Mouse (Mus musculus) hindbrain, embryonic 14.5 days (tissue): ENCODE measurements around the gene Rhbdf1. TPM values are rescaled to one million over a fixed set of nuclear protein-coding genes. Genes with fewer than 3 reads are reported as not detected.

Experiments
- ATAC-seq: fragments of 200-750 bp; cut with Nextera tagmentation; 2 replicates; pipeline ENCODE4 v1.8.0; 2017; ENCODE audit warnings: moderate number of reproducible peaks, mild to moderate bottlenecking, moderate TSS enrichment, moderate library complexity; ENCODE audit not compliant: low FRiP score
- DNase-seq: peaks from one replicate; pipeline ENCODE4 v3.0.0-alpha.2; 2015; ENCODE audit warnings: low spot score
- H3K27ac ChIP-seq: fragments of 300-500 bp; sonication (generic); 2 replicates; pipeline ENCODE4 v1.5.1; 2014; ENCODE audit warnings: mild to moderate bottlenecking, moderate library complexity
- H3K27me3 ChIP-seq: fragments of 300-500 bp; sonication (generic); 2 replicates; pipeline ENCODE4 v1.6.1; 2014; ENCODE audit warnings: mild to moderate bottlenecking, low read length, mixed read lengths; ENCODE audit not compliant: control insufficient read depth, insufficient read depth
- H3K36me3 ChIP-seq: fragments of 300-500 bp; sonication (generic); replicated peaks from 2 replicates; pipeline ENCODE4 v1.6.1; 2014; ENCODE audit not compliant: control insufficient read depth, insufficient read depth
- H3K4me1 ChIP-seq: fragments of 300-500 bp; sonication (generic); replicated peaks from 2 replicates; pipeline ENCODE4 v1.6.1; 2014; ENCODE audit warnings: antibody characterized with exemption, low read length, mixed read lengths; ENCODE audit not compliant: control insufficient read depth, insufficient read depth
- H3K4me2 ChIP-seq: fragments of 300-500 bp; sonication (generic); replicated peaks from 2 replicates; pipeline ENCODE4 v1.6.1; 2014; ENCODE audit warnings: mild to moderate bottlenecking, moderate library complexity
- H3K4me3 ChIP-seq: fragments of 300-500 bp; sonication (generic); replicated peaks from 2 replicates; pipeline ENCODE4 v1.5.1; 2014; ENCODE audit warnings: mild to moderate bottlenecking, low read length
- H3K9ac ChIP-seq: fragments of 300-500 bp; sonication (generic); 2 replicates; pipeline ENCODE4 v1.6.1; 2014
- H3K9me3 ChIP-seq: fragments of 300-500 bp; sonication (generic); 2 replicates; pipeline ENCODE4 v1.6.1; 2016; ENCODE audit warnings: low read length; ENCODE audit not compliant: control insufficient read depth
- WGBS: fragments of 180-500 bp; shearing (Covaris S2); extraction: QIAGEN DNeasy Blood & Tissue Kit; methylation state at CpG from one replicate; pipeline ENCODE4 v1.1.7; 2014; 5-methylcytosine and 5-hydroxymethylcytosine counted together
- polyA plus RNA-seq: library from polyadenylated mRNA; unstranded; fragments of >200 nt; fragmentation: Nextera tagmentation; extraction: Ambion mirVana; gene quantifications from 2 replicates; pipeline ENCODE4 v1.2.1, GENCODE M21; 2014

Rhbdf1 gene
- polyA plus RNA-seq, 1 experiment from 2014 or later: 18.9 TPM

DNA sequence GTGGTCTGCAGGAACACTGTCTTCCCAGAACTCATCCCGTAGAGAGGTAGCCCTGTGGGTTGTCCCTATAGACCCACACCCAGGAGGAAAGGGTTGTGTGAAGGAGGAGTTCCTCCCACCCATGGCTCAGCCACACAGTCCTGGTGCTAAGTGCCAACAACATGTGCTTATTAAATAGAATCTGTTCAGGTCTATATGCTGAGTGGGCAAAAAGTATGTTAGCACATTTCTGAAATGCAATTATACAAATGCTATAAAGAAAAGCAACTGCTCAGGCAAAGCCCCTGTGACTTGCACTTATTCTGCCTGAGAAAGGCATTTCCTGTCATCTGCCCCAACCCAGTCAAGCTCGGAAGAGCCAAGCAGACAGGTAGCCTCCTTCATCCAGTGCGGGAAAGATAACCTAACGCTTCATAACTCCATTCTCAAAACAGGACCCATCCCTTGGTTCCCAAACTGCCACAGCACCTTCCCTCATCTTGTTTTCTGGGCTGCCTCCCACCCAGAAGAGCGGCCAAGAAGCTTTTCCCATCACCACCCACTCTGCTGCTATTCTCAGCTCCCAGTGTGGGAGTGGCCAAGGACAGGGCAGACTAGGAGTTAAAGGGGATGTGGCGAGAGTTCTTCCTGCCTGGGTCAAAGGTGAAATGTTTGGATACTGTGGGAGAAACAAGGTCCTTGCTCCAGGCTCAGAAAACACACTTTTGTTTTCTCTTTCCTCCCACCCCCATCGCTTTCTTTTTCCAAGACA, 21.3 kb upstream of the Rhbdf1 start:
- H3K36me3 ChIP-seq: peaks cover 68% of the 10 kb centered on the region
- no peak for DNase-seq
- H3K4me2 ChIP-seq: no peak overlapping the region
- no peaks in the 10 kb centered on the region for H3K4me1 ChIP-seq
- no peak for ATAC-seq
- H3K9ac ChIP-seq: no peak overlapping the region
- no peaks in the 10 kb centered on the region for H3K9me3 ChIP-seq
- 75% methylated on average over 7 of the region's 7 CpGs for WGBS
- no peak overlapping the region for H3K4me3 ChIP-seq
- H3K27me3 ChIP-seq: no peaks in the 10 kb centered on the region
- H3K27ac ChIP-seq: no peak overlapping the region

- no peak overlapping the region for H3K4me2 ChIP-seq
- no peak for ATAC-seq
- no peaks in the 10 kb centered on the region for H3K9me3 ChIP-seq
- peaks cover 56% of the 10 kb centered on the region for H3K36me3 ChIP-seq
- H3K4me1 ChIP-seq: no peaks in the 10 kb centered on the region
- 83% methylated on average over 3 of the region's 3 CpGs for WGBS
- no peak overlapping the region for H3K9ac ChIP-seq
- DNase-seq: no peak
- no peaks in the 10 kb centered on the region for H3K27me3 ChIP-seq
- H3K4me3 ChIP-seq: no peak overlapping the region
- no peak overlapping the region for H3K27ac ChIP-seq
These were observed 20.1 kb upstream of the Rhbdf1 start for GRCm38 (mm10) chr11:32242209-32242608.

GRCm38 (mm10) chr11:32241391-32241790, 19.3 kb upstream of the Rhbdf1 start:
- no peak for DNase-seq
- H3K9me3 ChIP-seq: no peaks in the 10 kb centered on the region
- H3K4me1 ChIP-seq: 0 out of 2 replicates have a peak, but pooled peaks cover 5% of the 10 kb centered on the region
- H3K4me2 ChIP-seq: no peak overlapping the region
- no peak overlapping the region for H3K27ac ChIP-seq
- peaks cover 48% of the 10 kb centered on the region for H3K36me3 ChIP-seq
- no peak overlapping the region for H3K9ac ChIP-seq
- no peaks in the 10 kb centered on the region for H3K27me3 ChIP-seq
- H3K4me3 ChIP-seq: no peak overlapping the region
- no peak for ATAC-seq

- peaks cover 21% of the 10 kb centered on the region for H3K4me1 ChIP-seq
- H3K9ac ChIP-seq: no peak overlapping the region
- H3K9me3 ChIP-seq: no peaks in the 10 kb centered on the region
- ATAC-seq: peak; percentile 26; the same call in 1 of the 2 replicates
- no peak overlapping the region; the same call in 1 of the 2 replicates for H3K27ac ChIP-seq
- H3K36me3 ChIP-seq: peaks cover 45% of the 10 kb centered on the region
- no peak overlapping the region for H3K4me3 ChIP-seq
- WGBS: 58% methylated on average over 5 of the region's 5 CpGs
- peak; percentile 76 for DNase-seq
- H3K27me3 ChIP-seq: no peaks in the 10 kb centered on the region
- H3K4me2 ChIP-seq: no peak overlapping the region
These were observed 16.2 kb upstream of the Rhbdf1 start for GRCm38 (mm10) chr11:32238093-32238860.

DNA sequence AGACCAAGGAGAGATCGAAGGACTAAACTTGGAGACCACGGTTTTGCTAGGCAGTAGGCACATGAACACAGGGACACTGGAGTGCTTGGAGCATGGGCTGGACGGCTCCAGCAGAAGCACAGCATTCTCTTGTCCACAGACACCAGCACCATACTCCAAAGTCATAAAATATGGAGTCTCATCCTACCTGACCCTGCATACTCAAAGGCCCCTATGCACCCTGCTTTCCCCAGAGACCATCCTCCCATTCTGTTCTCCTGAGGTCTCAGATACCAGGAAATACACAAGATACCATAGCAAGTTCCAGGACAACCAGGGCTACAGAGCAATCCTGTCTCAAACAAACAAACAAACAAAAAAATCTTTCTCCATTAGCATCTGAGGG, 15.3 kb upstream of the Rhbdf1 start:
- H3K4me1 ChIP-seq: peaks cover 21% of the 10 kb centered on the region
- H3K27ac ChIP-seq: 0 out of 2 replicates have a peak overlapping the region, but pooled peaks have one; percentile 17
- peaks cover 51% of the 10 kb centered on the region for H3K36me3 ChIP-seq
- H3K4me2 ChIP-seq: no peak overlapping the region
- H3K9ac ChIP-seq: no peak overlapping the region
- 87% methylated on average over 3 of the region's 3 CpGs for WGBS
- no peaks in the 10 kb centered on the region for H3K9me3 ChIP-seq
- ATAC-seq: no peak
- no peak overlapping the region for H3K4me3 ChIP-seq
- no peak for DNase-seq
- H3K27me3 ChIP-seq: no peaks in the 10 kb centered on the region

DNA sequence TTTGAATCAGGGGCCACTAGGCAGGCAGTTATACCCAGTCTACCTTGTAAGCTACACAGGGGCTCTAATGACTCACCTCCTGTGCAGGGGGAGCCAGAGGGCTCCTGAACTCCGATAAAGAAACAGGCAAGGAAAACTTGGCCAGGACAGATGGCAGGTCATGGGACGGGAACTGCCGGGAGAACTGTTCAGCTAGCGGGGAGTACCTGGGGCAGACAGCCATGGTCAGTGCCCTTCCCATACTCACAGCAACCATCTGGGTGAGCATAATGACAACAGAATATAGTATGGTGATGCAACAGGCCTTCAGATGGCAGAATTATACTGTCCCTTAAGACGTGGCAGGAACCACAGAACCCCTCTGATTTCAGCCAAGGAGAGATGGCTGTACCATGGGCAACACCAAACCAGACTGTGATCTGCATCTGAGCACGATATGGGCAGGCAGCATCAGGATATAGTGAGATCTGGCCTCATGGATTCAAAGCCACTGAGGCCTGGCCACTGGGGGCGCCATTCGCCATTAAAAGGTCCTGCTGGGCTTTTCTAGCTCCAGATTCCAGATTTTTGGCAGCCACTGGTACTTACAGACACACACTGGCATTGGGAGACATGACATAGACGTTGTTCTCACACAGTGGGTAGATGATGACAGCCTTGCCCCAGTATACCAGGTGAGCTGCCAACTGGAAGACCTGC, 14.8 kb upstream of the Rhbdf1 start:
- Histone ChIP-seq H3K9ac (no peak overlapping the region), H3K36me3 (peaks cover 55% of the 10 kb centered on the region)
- ATAC-seq: no peak

DNA sequence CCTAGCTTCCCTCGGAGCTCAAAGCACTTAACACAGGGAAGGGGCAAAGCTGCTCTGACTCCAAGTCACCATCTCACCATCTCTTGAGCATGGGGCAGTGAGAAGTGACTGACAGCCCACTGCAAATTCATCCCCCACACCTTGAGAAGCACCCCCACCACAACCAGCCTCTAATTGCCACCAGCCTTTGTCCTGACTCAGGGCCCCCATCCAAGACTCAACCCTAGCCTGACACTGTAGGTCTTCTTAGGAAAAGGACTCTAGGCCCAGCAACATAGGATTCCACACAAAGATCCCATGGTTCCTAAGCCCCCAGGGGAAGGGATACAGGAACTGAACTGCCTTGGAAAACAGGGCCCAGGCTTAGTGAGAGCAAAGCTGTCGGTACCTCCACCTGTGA, 14.0 kb upstream of the Rhbdf1 start:
- no peaks in the 10 kb centered on the region for H3K9me3 ChIP-seq
- peaks cover 21% of the 10 kb centered on the region for H3K4me1 ChIP-seq
- H3K9ac ChIP-seq: no peak overlapping the region
- ATAC-seq: no peak; the same call in 1 of the 2 replicates
- WGBS: 57% methylated on average over 2 of the region's 2 CpGs
- H3K4me3 ChIP-seq: no peak overlapping the region
- peaks cover 57% of the 10 kb centered on the region for H3K36me3 ChIP-seq
- peak overlapping the region; percentile 62 for H3K27ac ChIP-seq
- H3K27me3 ChIP-seq: no peaks in the 10 kb centered on the region
- no peak overlapping the region for H3K4me2 ChIP-seq
- DNase-seq: no peak

More for the DNA sequence above, 14.8 kb upstream of the Rhbdf1 start:
- DNase-seq: peak; percentile 68
- H3K27ac ChIP-seq: peak overlapping the region; percentile 62
- no peaks in the 10 kb centered on the region for H3K9me3 ChIP-seq
- no peaks in the 10 kb centered on the region for H3K27me3 ChIP-seq
- 56% methylated on average over 9 of the region's 9 CpGs for WGBS
- peaks cover 21% of the 10 kb centered on the region for H3K4me1 ChIP-seq
- no peak overlapping the region for H3K4me3 ChIP-seq
- no peak overlapping the region for H3K4me2 ChIP-seq

DNA sequence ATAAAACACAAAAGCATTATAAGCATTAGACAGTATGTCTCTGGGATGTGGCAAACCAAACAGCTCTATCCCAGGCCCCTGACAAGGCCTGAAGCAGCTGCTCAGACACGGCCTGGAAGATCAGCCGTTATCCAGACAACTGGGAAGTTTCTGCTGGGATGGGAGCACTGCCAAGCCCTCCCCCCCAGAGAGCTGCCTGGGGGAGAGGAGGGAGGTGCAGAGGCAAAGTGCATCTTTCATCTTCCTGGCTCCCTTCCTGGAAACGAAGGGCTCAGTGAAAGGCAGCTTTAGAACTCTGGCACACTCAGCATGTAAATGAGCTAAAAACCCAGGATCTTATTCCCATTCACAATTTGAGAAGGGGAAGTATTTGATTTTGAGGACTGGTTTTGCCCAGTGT, 13.5 kb upstream of the Rhbdf1 start:
- no peak overlapping the region for H3K4me2 ChIP-seq
- H3K4me3 ChIP-seq: no peak overlapping the region
- H3K9ac ChIP-seq: no peak overlapping the region
- peaks cover 55% of the 10 kb centered on the region for H3K36me3 ChIP-seq
- DNase-seq: peak; percentile 78
- H3K4me1 ChIP-seq: peaks cover 21% of the 10 kb centered on the region
- peak overlapping the region; percentile 62 for H3K27ac ChIP-seq
- ATAC-seq: peak; percentile 61; the same call in 1 of the 2 replicates
- H3K27me3 ChIP-seq: no peaks in the 10 kb centered on the region
- 39% methylated on average over 3 of the region's 3 CpGs for WGBS
- no peaks in the 10 kb centered on the region for H3K9me3 ChIP-seq
